Mouse (Mus musculus) CH12.LX (cell line): ENCODE measurements at regions not wholly inside any gene's neighbourhood (a gene's known extent, or its start where the extent isn't known, plus 50 kb on each side); places are given as distances from the start of the nearest gene placed in this dataset.
A peak's percentile ranks its signal among the peaks of the same experiment; 100 is the strongest.

Source experiments
- DNase-seq: peaks from one replicate; pipeline ENCODE4 v3.0.0-alpha.2; 2013; ENCODE audit errors: extremely low read depth
- H3K27ac ChIP-seq: 2 replicates; pipeline ENCODE4 v1.5.1; 2012; ENCODE audit warnings: low read depth, mild to moderate bottlenecking, control low read depth, moderate library complexity; ENCODE audit not compliant: insufficient read depth
- H3K27me3 ChIP-seq: replicated peaks from 2 replicates; pipeline ENCODE3; 2012; ENCODE audit warnings: inconsistent platforms
- H3K36me3 ChIP-seq, 2 experiments: replicated peaks in 1 of 2; 2 replicates each; pipeline versions ENCODE3 to v1.6.1; 2012; ENCODE audit warnings: inconsistent platforms in 1 of 2, low read length in 1 of 2, mild to moderate bottlenecking in 1 of 2, mixed read lengths in 1 of 2, moderate library complexity in 1 of 2; ENCODE audit not compliant: control insufficient read depth in 1 of 2, insufficient read depth in 1 of 2
- H3K4me1 ChIP-seq, 2 experiments: 2 replicates each; pipeline ENCODE4 v1.6.1; 2012; ENCODE audit warnings: inconsistent platforms in 1 of 2, moderate library complexity in 1 of 2; ENCODE audit not compliant: insufficient read depth in 2 of 2, control insufficient read depth in 1 of 2
- H3K4me2 ChIP-seq: 2 replicates; pipeline ENCODE4 v1.6.1; 2012; ENCODE audit warnings: low read depth, mild to moderate bottlenecking, control low read depth; ENCODE audit not compliant: poor library complexity, insufficient read depth, severe bottlenecking
- H3K4me3 ChIP-seq, 3 experiments: fragments of 150-350 bp in 1 of 3; sonication (generic) in 1 of 3; replicated peaks in 1 of 3; 2 replicates each; pipeline versions ENCODE3 to v1.5.1; 2011 to 2012; ENCODE audit warnings: low read depth in 2 of 3, low read length in 2 of 3, mild to moderate bottlenecking in 2 of 3, moderate library complexity in 2 of 3, control low read depth in 1 of 3, improper control_type of control experiment in 1 of 3, inconsistent platforms in 1 of 3, mixed read lengths in 1 of 3; ENCODE audit not compliant: poor library complexity in 1 of 3
- H3K79me2 ChIP-seq: replicated peaks from 2 replicates; pipeline ENCODE4 v1.6.1; 2012; ENCODE audit warnings: mild to moderate bottlenecking, moderate library complexity; ENCODE audit not compliant: control insufficient read depth, poor library complexity, insufficient read depth, severe bottlenecking; ENCODE audit errors: extremely low read depth
- H3K9ac ChIP-seq: 2 replicates; pipeline ENCODE4 v1.6.1; 2012; ENCODE audit warnings: low read depth, mild to moderate bottlenecking, control low read depth, moderate library complexity; ENCODE audit not compliant: insufficient read depth
- H3K9me3 ChIP-seq: replicated peaks from 2 replicates; pipeline ENCODE3; 2012; ENCODE audit warnings: low read length, inconsistent platforms, mixed read lengths
- BHLHE40 ChIP-seq: IDR thresholded peaks from 2 replicates; pipeline ENCODE4 v1.6.1; 2011; ENCODE audit warnings: mild to moderate bottlenecking, low read depth, low read length, improper control_type of control experiment
- CHD1 ChIP-seq: IDR thresholded peaks from 2 replicates; pipeline ENCODE4 v1.6.1; 2012; ENCODE audit warnings: low read depth, low read length, improper control_type of control experiment, inconsistent platforms
- CHD2 ChIP-seq: IDR thresholded peaks from 2 replicates; pipeline ENCODE4 v1.6.1; 2011; ENCODE audit warnings: low read length, improper control_type of control experiment
- CTCF ChIP-seq, 2 experiments: IDR thresholded peaks in 1 of 2; conservative IDR thresholded peaks in 1 of 2; 2 replicates each; pipeline ENCODE4 v1.5.1; 2011 to 2012; ENCODE audit warnings: low read depth in 2 of 2, low read length in 2 of 2, improper control_type of control experiment in 1 of 2, inconsistent platforms in 1 of 2, mild to moderate bottlenecking in 1 of 2, moderate library complexity in 1 of 2
- E2F4 ChIP-seq: IDR thresholded peaks from 2 replicates; pipeline ENCODE4 v1.6.1; 2011; ENCODE audit warnings: low read depth, low read length, improper control_type of control experiment; ENCODE audit not compliant: insufficient replicate concordance
- EP300 ChIP-seq: IDR thresholded peaks from 2 replicates; pipeline ENCODE4 v1.6.1; 2011; ENCODE audit warnings: low read length, improper control_type of control experiment
- ETS1 ChIP-seq: conservative IDR thresholded peaks from 2 replicates; pipeline ENCODE4 v1.6.1; 2012; ENCODE audit warnings: low read depth, mild to moderate bottlenecking, inconsistent platforms, low read length, improper control_type of control experiment, moderate library complexity
- GABPA ChIP-seq: IDR thresholded peaks from 2 replicates; pipeline ENCODE4 v1.6.1; 2012; ENCODE audit warnings: low read depth, low read length, improper control_type of control experiment, inconsistent platforms; ENCODE audit not compliant: insufficient replicate concordance
- HCFC1 ChIP-seq: IDR thresholded peaks from 2 replicates; pipeline ENCODE4 v1.6.1; 2012; ENCODE audit warnings: low read depth, mild to moderate bottlenecking, inconsistent platforms, low read length, improper control_type of control experiment
- IRF4 ChIP-seq: IDR thresholded peaks from 2 replicates; pipeline ENCODE4 v1.6.1; 2014; ENCODE audit warnings: low read depth, mild to moderate bottlenecking, inconsistent platforms, low read length, improper control_type of control experiment
- JUN ChIP-seq: IDR thresholded peaks from 2 replicates; pipeline ENCODE4 v1.6.1; 2011; ENCODE audit warnings: low read depth, mild to moderate bottlenecking, low read length, improper control_type of control experiment, moderate library complexity; ENCODE audit not compliant: insufficient read depth
- KAT2A ChIP-seq: IDR thresholded peaks from 2 replicates; pipeline ENCODE4 v1.6.1; 2012; ENCODE audit warnings: low read length, improper control_type of control experiment, inconsistent platforms; ENCODE audit not compliant: insufficient replicate concordance
- MAX ChIP-seq: IDR thresholded peaks from 2 replicates; pipeline ENCODE4 v1.6.1; 2011; ENCODE audit warnings: low read length, improper control_type of control experiment
- MAZ ChIP-seq: IDR thresholded peaks from 2 replicates; pipeline ENCODE4 v1.6.1; 2012; ENCODE audit warnings: low read depth, mild to moderate bottlenecking, inconsistent platforms, low read length, improper control_type of control experiment, moderate library complexity
- MEF2A ChIP-seq: IDR thresholded peaks from 2 replicates; pipeline ENCODE4 v1.6.1; 2014; ENCODE audit warnings: low read depth, mild to moderate bottlenecking, inconsistent platforms, low read length, improper control_type of control experiment, borderline replicate concordance
- MYC ChIP-seq: IDR thresholded peaks from 2 replicates; pipeline ENCODE4 v1.6.1; 2011; ENCODE audit warnings: low read depth, mild to moderate bottlenecking, improper control_type of control experiment, low read length
- NELFE ChIP-seq: IDR thresholded peaks from 2 replicates; pipeline ENCODE4 v1.6.1; 2011; ENCODE audit warnings: low read depth, low read length, improper control_type of control experiment
- NRF1 ChIP-seq: IDR thresholded peaks from 2 replicates; pipeline ENCODE4 v1.6.1; 2014; ENCODE audit warnings: low read depth, mild to moderate bottlenecking, inconsistent platforms, low read length, improper control_type of control experiment, moderate library complexity
- PAX5 ChIP-seq: IDR thresholded peaks from 2 replicates; pipeline ENCODE4 v1.6.1; 2012; ENCODE audit warnings: low read length, inconsistent platforms, mixed read lengths
- POLR2A ChIP-seq: IDR thresholded peaks from 2 replicates; pipeline ENCODE4 v1.6.1; 2011; ENCODE audit warnings: low read depth, mild to moderate bottlenecking, improper control_type of control experiment, low read length
- POLR2AphosphoS2 ChIP-seq: IDR thresholded peaks from 2 replicates; pipeline ENCODE4 v1.6.1; 2011; ENCODE audit warnings: low read depth, low read length, improper control_type of control experiment
- RAD21 ChIP-seq: IDR thresholded peaks from 2 replicates; pipeline ENCODE4 v1.6.1; 2011; ENCODE audit warnings: low read depth, mild to moderate bottlenecking, low read length, improper control_type of control experiment, moderate library complexity
- RCOR1 ChIP-seq: conservative IDR thresholded peaks from 2 replicates; pipeline ENCODE4 v1.6.1; 2012; ENCODE audit warnings: low read depth, mild to moderate bottlenecking, inconsistent platforms, low read length, improper control_type of control experiment
- SIN3A ChIP-seq: IDR thresholded peaks from 2 replicates; pipeline ENCODE4 v1.6.1; 2012; ENCODE audit warnings: low read length, improper control_type of control experiment, inconsistent platforms
- SMC3 ChIP-seq: IDR thresholded peaks from 2 replicates; pipeline ENCODE4 v1.6.1; 2011; ENCODE audit warnings: low read depth, low read length, improper control_type of control experiment
- TBP ChIP-seq: conservative IDR thresholded peaks from 2 replicates; pipeline ENCODE4 v1.6.1; 2011; ENCODE audit warnings: low read depth, low read length, improper control_type of control experiment
- TCF12 ChIP-seq: IDR thresholded peaks from 2 replicates; pipeline ENCODE4 v1.6.1; 2014; ENCODE audit warnings: low read depth, mild to moderate bottlenecking, inconsistent platforms, low read length, improper control_type of control experiment
- UBTF ChIP-seq: IDR thresholded peaks from 2 replicates; pipeline ENCODE4 v1.6.1; 2012; ENCODE audit warnings: low read depth, mild to moderate bottlenecking, inconsistent platforms, low read length, improper control_type of control experiment, moderate library complexity
- USF1 ChIP-seq: IDR thresholded peaks from 2 replicates; pipeline ENCODE4 v1.6.1; 2014; ENCODE audit warnings: low read depth, mild to moderate bottlenecking, inconsistent platforms, low read length, improper control_type of control experiment
- USF2 ChIP-seq: conservative IDR thresholded peaks from 2 replicates; pipeline ENCODE4 v1.6.1; 2011; ENCODE audit warnings: low read depth, low read length, improper control_type of control experiment
- ZC3H11A ChIP-seq: IDR thresholded peaks from 2 replicates; pipeline ENCODE4 v1.6.1; 2012; ENCODE audit warnings: low read depth, mild to moderate bottlenecking, inconsistent platforms, low read length, improper control_type of control experiment
- ZKSCAN1 ChIP-seq: IDR thresholded peaks from 2 replicates; pipeline ENCODE4 v1.6.1; 2012; ENCODE audit warnings: low read depth, inconsistent platforms, low read length, improper control_type of control experiment, borderline replicate concordance
- ZMIZ1 ChIP-seq: IDR thresholded peaks from 2 replicates; pipeline ENCODE4 v1.6.1; 2012; ENCODE audit warnings: low read depth, mild to moderate bottlenecking, inconsistent platforms, low read length, improper control_type of control experiment
- ZNF384 ChIP-seq: IDR thresholded peaks from 2 replicates; pipeline ENCODE4 v1.6.1; 2012; ENCODE audit warnings: low read depth, low read length, improper control_type of control experiment, inconsistent platforms
- dilution Hi-C: fragments of 300-500 bp; cut with MboI; formaldehyde crosslinking; loops from 2 replicates; pipeline ENCODE4 v1.14.3; 2020; ENCODE audit warnings: low sequenced_read_pairs; ENCODE audit not compliant: extremely low pct_unique_long_range_greater_than_20kb, extremely low pct_ligation_motif_present
- in situ Hi-C: fragments of 300-500 bp; cut with MboI; formaldehyde crosslinking; loops from 3 replicates; pipeline ENCODE4 v1.14.3; 2019; ENCODE audit warnings: low sequenced_read_pairs, low pct_ligation_motif_present, low pct_unique_long_range_greater_than_20kb, mixed read lengths

DNA sequence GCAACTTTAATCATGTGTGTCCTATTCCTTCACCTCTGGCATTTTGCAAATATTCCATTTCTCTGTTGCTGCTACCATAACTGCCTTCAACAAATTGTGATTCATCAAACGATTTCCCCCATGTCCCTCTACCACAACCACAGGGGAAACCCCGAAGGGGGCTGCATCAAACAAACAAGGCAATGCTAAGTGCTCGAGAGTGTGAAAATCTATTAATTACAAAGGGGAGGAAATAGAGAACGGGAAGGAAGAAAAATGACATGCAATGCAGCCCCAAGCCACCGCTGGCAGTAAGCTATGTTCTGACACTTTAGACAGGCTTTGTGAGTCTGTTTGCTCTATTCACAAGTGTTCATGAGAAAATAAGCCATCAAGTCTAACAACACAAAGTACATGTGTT is 493.7 kb downstream of the Adgrl2 start:
- no peaks in the 10 kb centered on the region for H3K9me3 ChIP-seq
- dilution Hi-C loops: no loop called here

DNA sequence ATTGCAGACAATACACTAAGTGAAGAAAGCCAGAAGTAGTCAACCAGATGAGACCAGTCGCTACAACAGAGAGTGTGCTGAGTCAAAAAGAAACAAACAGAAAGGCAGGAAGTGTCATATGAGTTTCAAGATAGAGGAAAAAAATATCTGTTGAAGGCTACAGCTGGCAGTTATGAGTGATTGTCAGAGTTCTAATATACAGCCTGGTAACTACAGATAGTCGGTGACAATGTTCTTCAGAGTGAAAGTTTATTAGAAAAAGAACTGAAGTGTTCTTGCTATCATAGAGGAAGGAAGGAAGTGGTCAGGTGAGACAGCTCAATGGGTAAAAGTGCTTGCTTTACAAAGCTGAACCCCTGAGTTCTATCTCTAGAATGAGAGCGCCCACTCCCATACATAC is 499.1 kb downstream of the Adgrl2 start:
- Histone ChIP-seq H3K4me2 (peak overlapping the region; percentile 57; the same call in 1 of the 2 replicates), H3K9me3 (no peaks in the 10 kb centered on the region), H3K4me1 (peaks cover 19 to 35% of the 10 kb centered on the region in 2 experiments), H3K4me3 (no peak overlapping the region), H3K27ac (no peak overlapping the region), H3K36me3 (no peaks in the 10 kb centered on the region), H3K79me2 (no peaks in the 10 kb centered on the region), H3K9ac (no peak overlapping the region), H3K27me3 (no peaks in the 10 kb centered on the region)
- dilution Hi-C loops (no loop called here), in situ Hi-C loops (no loop called here)
- DNase-seq: peak; percentile 83
- peak; percentile 77 for TF ChIP-seq BHLHE40
- TF ChIP-seq EP300: peak; percentile 97
- no peak for TF ChIP-seq USF2
- no peak for TF ChIP-seq ZKSCAN1
- peak; percentile 78 for TF ChIP-seq ETS1
- TF ChIP-seq KAT2A: no peak
- peak; percentile 88 for TF ChIP-seq JUN
- peak; percentile 86 for TF ChIP-seq ZNF384
- no peak for TF ChIP-seq CTCF (conservative IDR thresholded peaks at IDR 0.05 in 1 of 2, IDR thresholded peaks at IDR 0.05 in 1 of 2; ENCODE audit: low read depth in 2 of 2, low read length in 2 of 2)
- TF ChIP-seq TCF12: peak; percentile 63; the same call in 1 of the 2 replicates
- no peak; the same call in 1 of the 2 replicates for TF ChIP-seq RAD21
- no peak for TF ChIP-seq HCFC1
- no peak for TF ChIP-seq NRF1
- peak; percentile 97 for TF ChIP-seq IRF4
- TF ChIP-seq GABPA: no peak
- 0 out of 2 replicates have a peak, but pooled peaks have one; percentile 12 for TF ChIP-seq MYC
- no peak for TF ChIP-seq POLR2A
- no peak for TF ChIP-seq NELFE
- TF ChIP-seq MEF2A: peak; percentile 45; the same call in 1 of the 2 replicates
- TF ChIP-seq ZC3H11A: no peak
- no peak for TF ChIP-seq E2F4
- no peak for TF ChIP-seq SMC3
- peak; percentile 82; the same call in 1 of the 2 replicates for TF ChIP-seq RCOR1
- TF ChIP-seq USF1: no peak
- TF ChIP-seq MAX: no peak
- TF ChIP-seq CHD2: no peak
- peak; percentile 74 for TF ChIP-seq SIN3A
- TF ChIP-seq TBP: no peak
- TF ChIP-seq ZMIZ1: no peak
- no peak for TF ChIP-seq MAZ
- no peak for TF ChIP-seq PAX5
- TF ChIP-seq CHD1: no peak
- no peak for TF ChIP-seq POLR2AphosphoS2
- no peak for TF ChIP-seq UBTF

More for the DNA sequence above, 493.7 kb downstream of the Adgrl2 start:
- no peak for DNase-seq
- no peak overlapping the region for H3K4me2 ChIP-seq
- in situ Hi-C loops: no loop called here
- no peak overlapping the region for H3K27ac ChIP-seq
- no peaks in the 10 kb centered on the region for H3K36me3 ChIP-seq
- H3K79me2 ChIP-seq: no peaks in the 10 kb centered on the region
- no peak overlapping the region for H3K9ac ChIP-seq
- no peaks in the 10 kb centered on the region for H3K27me3 ChIP-seq
- no peak overlapping the region for H3K4me3 ChIP-seq
- peaks cover 3 to 18% of the 10 kb centered on the region in 2 experiments for H3K4me1 ChIP-seq
- TF ChIP-seq POLR2AphosphoS2: no peak
- TF ChIP-seq HCFC1: no peak
